Mouse (Mus musculus) heart, postnatal 0 days (tissue): ENCODE results near the gene Naa20. TPM values are rescaled to one million over a fixed set of nuclear protein-coding genes. Genes with fewer than 3 reads are reported as not detected.

ENCODE experiments used
- ATAC-seq: fragments of 200-750 bp; cut with Nextera tagmentation; 2 replicates; pipeline ENCODE4 v1.8.0; 2017; ENCODE audit warnings: low read depth, moderate number of reproducible peaks, moderate library complexity; ENCODE audit not compliant: insufficient read depth
- DNase-seq: peaks from one replicate; pipeline ENCODE4 v3.0.0-alpha.2; 2016; ENCODE audit warnings: low spot score
- H3K27ac ChIP-seq: fragments of 300-500 bp; sonication (generic); 2 replicates; pipeline ENCODE4 v1.5.1; 2014; ENCODE audit warnings: low read depth, mild to moderate bottlenecking
- H3K27me3 ChIP-seq: fragments of 300-500 bp; sonication (generic); 2 replicates; pipeline ENCODE4 v1.6.1; 2014; ENCODE audit warnings: low read length, mixed read lengths; ENCODE audit not compliant: control insufficient read depth, insufficient read depth
- H3K36me3 ChIP-seq: fragments of 300-500 bp; sonication (generic); replicated peaks from 2 replicates; pipeline ENCODE4 v1.6.1; 2014; ENCODE audit warnings: low read length, mixed read lengths; ENCODE audit not compliant: control insufficient read depth, insufficient read depth
- H3K4me1 ChIP-seq: fragments of 300-500 bp; sonication (generic); 2 replicates; pipeline ENCODE4 v1.6.1; 2014; ENCODE audit warnings: antibody characterized with exemption; ENCODE audit not compliant: control insufficient read depth, insufficient read depth
- H3K4me2 ChIP-seq: fragments of 300-500 bp; sonication (generic); 2 replicates; pipeline ENCODE4 v1.6.1; 2014; ENCODE audit warnings: low read depth, mild to moderate bottlenecking, low read length, moderate library complexity
- H3K4me3 ChIP-seq: fragments of 300-500 bp; sonication (generic); 2 replicates; pipeline ENCODE4 v1.5.1; 2014; ENCODE audit warnings: low read depth, low read length
- H3K9ac ChIP-seq: fragments of 300-500 bp; sonication (generic); replicated peaks from 2 replicates; pipeline ENCODE4 v1.6.1; 2014; ENCODE audit warnings: low read depth, low read length, mixed read lengths
- H3K9me3 ChIP-seq: fragments of 300-500 bp; sonication (generic); replicated peaks from 2 replicates; pipeline ENCODE4 v1.6.1; 2016; ENCODE audit warnings: low read length; ENCODE audit not compliant: control insufficient read depth
- CTCF ChIP-seq: IDR thresholded peaks from 2 replicates; pipeline ENCODE4 v1.5.1; 2016; ENCODE audit warnings: antibody characterized with exemption, control low read depth, low read depth
- EP300 ChIP-seq: IDR thresholded peaks from 2 replicates; pipeline ENCODE4 v1.6.1; 2016; ENCODE audit warnings: antibody characterized with exemption, low read depth
- WGBS: fragments of 180-500 bp; shearing (Covaris S2); extraction: QIAGEN DNeasy Blood & Tissue Kit; methylation state at CpG from one replicate; pipeline ENCODE4 v1.1.7; 2014; 5-methylcytosine and 5-hydroxymethylcytosine counted together
- polyA plus RNA-seq: library from polyadenylated mRNA; unstranded; fragments of >200 nt; fragmentation: Nextera tagmentation; extraction: Ambion mirVana; gene quantifications from 2 replicates; pipeline ENCODE4 v1.2.1, GENCODE M21; 2015
- total RNA-seq: library from RNA; depleted of rRNA; stranded (reverse); fragments of >200 nt; gene quantifications from 2 replicates; pipeline ENCODE4 v1.2.3, GENCODE M21; 2014; ENCODE audit warnings: low replicate concordance

Naa20 gene
- total and polyA plus RNA-seq, 2 experiments from 2014 or later = 155 to 243 TPM

DNA sequence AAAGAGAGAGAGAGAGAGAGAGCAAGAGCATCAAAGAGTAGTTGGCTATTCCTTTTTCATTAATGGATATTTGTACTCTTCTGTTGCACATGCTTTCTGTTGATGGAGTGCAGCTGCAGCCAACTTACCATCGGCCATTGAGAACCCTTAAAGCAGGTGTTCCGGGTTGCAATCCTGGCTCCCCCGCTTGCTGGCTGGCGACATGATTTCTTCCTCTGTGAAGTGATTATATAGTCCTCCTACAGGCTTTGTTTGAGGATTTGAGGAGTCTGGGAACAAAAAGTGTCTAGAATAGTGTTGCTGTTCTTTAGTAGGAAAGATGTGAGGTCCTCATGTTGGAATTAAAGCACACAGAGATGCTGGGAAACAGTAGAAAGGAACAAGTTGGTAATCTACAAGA, 30.6 kb upstream of the Naa20 start:
- no peak for DNase-seq
- H3K9ac ChIP-seq = no peak overlapping the region
- peaks cover 28% of the 10 kb centered on the region for H3K36me3 ChIP-seq
- H3K9me3 ChIP-seq = no peaks in the 10 kb centered on the region
- 0 out of 2 replicates have a peak, but pooled peaks cover 9% of the 10 kb centered on the region for H3K4me1 ChIP-seq
- TF ChIP-seq EP300 (no peak), CTCF (no peak)
- H3K27ac ChIP-seq = no peak overlapping the region
- no peak overlapping the region for H3K4me3 ChIP-seq
- no peak for ATAC-seq
- no peaks in the 10 kb centered on the region for H3K27me3 ChIP-seq
- 89% methylated on average over 4 of the region's 4 CpGs for WGBS
- no peak overlapping the region for H3K4me2 ChIP-seq

DNA sequence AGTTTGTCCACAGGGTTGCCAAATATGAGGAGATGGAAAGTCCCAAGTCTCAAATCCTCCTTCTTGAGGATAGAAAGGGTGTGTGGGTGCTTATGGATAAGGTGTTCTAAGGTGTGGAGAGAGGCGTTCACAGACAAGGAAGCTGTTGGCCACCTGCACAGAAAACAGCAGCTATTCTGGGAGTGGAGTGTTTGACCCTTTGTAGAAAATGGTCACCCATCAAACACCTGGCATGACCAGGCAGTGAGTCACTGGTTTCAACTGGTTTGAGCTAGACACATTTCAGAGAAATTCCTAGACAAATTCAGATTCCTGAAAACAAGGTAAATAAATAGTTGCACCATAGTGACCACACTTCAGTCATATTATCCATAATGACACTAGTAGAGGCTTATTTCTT, 29.8 kb upstream of the Naa20 start:
- no peak for ATAC-seq
- 88% methylated on average over 1 of the region's 1 CpGs for WGBS

DNA sequence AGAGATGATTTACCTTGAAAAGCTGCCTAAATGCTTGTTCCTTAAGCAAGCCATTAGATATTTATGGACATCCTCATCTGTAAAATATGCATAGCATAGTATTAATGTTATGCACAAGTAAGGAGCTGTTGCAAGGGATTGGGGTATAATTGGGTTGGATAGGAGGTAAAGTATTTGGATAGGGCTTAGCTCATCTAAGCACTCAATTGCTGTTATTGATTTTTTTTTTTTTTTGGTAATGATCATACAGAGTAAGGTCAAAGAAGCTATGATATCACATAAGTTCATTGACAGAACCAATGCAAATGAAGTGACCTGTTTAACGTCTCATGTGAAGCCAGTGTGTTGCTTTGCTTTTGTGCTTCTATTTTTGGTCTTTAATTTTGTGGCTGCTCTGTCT, 27.9 kb upstream of the Naa20 start:
- H3K9ac ChIP-seq = no peak overlapping the region
- no peak overlapping the region for H3K4me2 ChIP-seq
- H3K9me3 ChIP-seq = no peaks in the 10 kb centered on the region
- peaks cover 34% of the 10 kb centered on the region for H3K36me3 ChIP-seq
- TF ChIP-seq EP300 (no peak), CTCF (no peak)
- DNase-seq = no peak
- no peaks in the 10 kb centered on the region for H3K27me3 ChIP-seq
- ATAC-seq = no peak
- no peak overlapping the region for H3K4me3 ChIP-seq
- 32% methylated on average over 1 of the region's 1 CpGs for WGBS
- H3K4me1 ChIP-seq = 0 out of 2 replicates have a peak, but pooled peaks cover 9% of the 10 kb centered on the region
- no peak overlapping the region for H3K27ac ChIP-seq

More for the DNA sequence above, 29.8 kb upstream of the Naa20 start:
- no peak overlapping the region for H3K9ac ChIP-seq
- no peak for TF ChIP-seq CTCF
- H3K27ac ChIP-seq = no peak overlapping the region
- H3K36me3 ChIP-seq = peaks cover 28% of the 10 kb centered on the region
- no peak overlapping the region for H3K4me2 ChIP-seq
- H3K9me3 ChIP-seq = no peaks in the 10 kb centered on the region
- H3K27me3 ChIP-seq = no peaks in the 10 kb centered on the region
- 0 out of 2 replicates have a peak, but pooled peaks cover 9% of the 10 kb centered on the region for H3K4me1 ChIP-seq
- DNase-seq = no peak
- H3K4me3 ChIP-seq = no peak overlapping the region

DNA sequence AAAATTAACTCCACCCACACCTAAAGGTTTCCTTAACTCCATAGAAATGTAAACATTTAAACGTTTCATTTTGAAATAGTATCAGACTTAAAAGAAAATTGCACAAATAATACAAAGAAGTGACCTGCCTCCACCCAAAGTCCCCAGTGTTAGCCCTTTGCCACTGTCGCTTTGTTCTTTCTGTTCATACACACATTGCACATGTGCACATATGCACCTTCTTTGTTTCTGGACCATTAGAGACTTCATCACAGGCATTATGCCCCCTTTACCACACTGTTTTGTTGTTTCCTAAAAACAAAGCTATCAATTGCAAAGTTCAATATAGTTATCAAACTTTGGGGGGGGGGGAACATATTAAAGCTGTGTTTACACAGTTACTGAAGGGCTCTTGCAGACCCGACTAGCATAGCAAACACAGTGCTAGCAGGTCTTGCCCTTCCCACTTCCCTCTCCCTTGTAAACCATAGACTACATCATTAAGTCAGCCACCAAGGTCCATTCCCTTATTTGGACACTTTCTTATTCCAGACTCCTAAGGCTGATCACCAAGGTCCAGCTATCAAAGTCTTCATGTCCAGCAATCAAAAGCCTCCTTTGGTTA, 26.9 kb upstream of the Naa20 start:
- Histone ChIP-seq H3K36me3 (peaks cover 41% of the 10 kb centered on the region), H3K9me3 (no peaks in the 10 kb centered on the region), H3K27me3 (no peaks in the 10 kb centered on the region), H3K4me1 (0 out of 2 replicates have a peak, but pooled peaks cover 9% of the 10 kb centered on the region), H3K27ac (no peak overlapping the region), H3K9ac (no peak overlapping the region), H3K4me3 (no peak overlapping the region), H3K4me2 (no peak overlapping the region)
- ATAC-seq = no peak
- TF ChIP-seq EP300 = no peak
- TF ChIP-seq CTCF = no peak
- WGBS = 66% methylated on average over 3 of the region's 3 CpGs
- no peak for DNase-seq

DNA sequence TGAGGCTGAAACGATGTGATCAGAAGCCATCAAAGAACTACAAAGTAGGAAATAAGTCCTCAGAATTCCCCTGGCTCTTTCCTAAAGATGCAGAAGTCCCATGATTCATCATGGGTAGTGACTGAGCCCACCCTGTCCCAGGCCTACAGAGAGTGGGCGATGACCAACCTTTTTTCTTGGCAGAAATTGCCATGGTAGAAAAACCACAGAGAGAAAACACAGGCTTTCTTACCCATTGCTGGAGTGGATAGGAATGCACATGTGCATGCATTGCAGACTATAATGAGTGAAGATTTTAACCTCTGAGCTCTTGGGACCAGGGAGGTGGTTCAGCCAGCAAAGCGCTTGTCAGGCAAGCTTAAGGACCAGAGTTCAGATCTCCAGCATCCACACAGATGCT, 24.7 kb upstream of the Naa20 start:
- H3K9ac ChIP-seq = no peak overlapping the region
- H3K4me2 ChIP-seq = no peak overlapping the region
- no peaks in the 10 kb centered on the region for H3K9me3 ChIP-seq
- no peak for TF ChIP-seq CTCF
- DNase-seq (no peak), ATAC-seq (no peak)
- H3K27me3 ChIP-seq = no peaks in the 10 kb centered on the region
- WGBS = 90% methylated on average over 3 of the region's 3 CpGs
- no peak overlapping the region for H3K27ac ChIP-seq
- H3K4me1 ChIP-seq = 0 out of 2 replicates have a peak, but pooled peaks cover 9% of the 10 kb centered on the region
- no peak overlapping the region for H3K4me3 ChIP-seq
- peaks cover 56% of the 10 kb centered on the region for H3K36me3 ChIP-seq
